Mouse (Mus musculus) stomach, embryonic 16.5 days (tissue): ENCODE measurements around the gene Traf6. TPM values are rescaled to one million over a fixed set of nuclear protein-coding genes. Genes with fewer than 3 reads are reported as not detected.
"Not testable (repeated sequence)": the region's sequence is repeated elsewhere in the genome, so short reads cannot be mapped to it uniquely, and the experiment has no call there.

ENCODE experiments used
- ATAC-seq: fragments of 200-750 bp; cut with Nextera tagmentation; 2 replicates; pipeline ENCODE4 v1.8.0; 2017; ENCODE audit warnings: moderate number of reproducible peaks, moderate TSS enrichment; ENCODE audit not compliant: insufficient read depth, low FRiP score
- H3K27ac ChIP-seq: fragments of 300-500 bp; sonication (generic); 2 replicates; pipeline ENCODE4 v1.5.1; 2014; ENCODE audit warnings: low read length
- H3K27me3 ChIP-seq: fragments of 300-500 bp; sonication (generic); 2 replicates; pipeline ENCODE4 v1.6.1; 2014; ENCODE audit warnings: low read length, control low read depth, mixed read lengths; ENCODE audit not compliant: control insufficient read depth, insufficient read depth
- H3K36me3 ChIP-seq: fragments of 300-500 bp; sonication (generic); 2 replicates; pipeline ENCODE4 v1.6.1; 2014; ENCODE audit warnings: low read length; ENCODE audit not compliant: control insufficient read depth, insufficient read depth
- H3K4me1 ChIP-seq: fragments of 300-500 bp; sonication (generic); 2 replicates; pipeline ENCODE4 v1.6.1; 2014; ENCODE audit warnings: low read length, control low read depth, mixed read lengths; ENCODE audit not compliant: control insufficient read depth, insufficient read depth
- H3K4me2 ChIP-seq: fragments of 300-500 bp; sonication (generic); 2 replicates; pipeline ENCODE4 v1.6.1; 2014; ENCODE audit warnings: low read depth, low read length, mixed read lengths
- H3K4me3 ChIP-seq: fragments of 300-500 bp; sonication (generic); replicated peaks from 2 replicates; pipeline ENCODE4 v1.5.1; 2014; ENCODE audit warnings: mild to moderate bottlenecking, low read length
- H3K9ac ChIP-seq: fragments of 300-500 bp; sonication (generic); 2 replicates; pipeline ENCODE4 v1.6.1; 2014; ENCODE audit warnings: low read length
- H3K9me3 ChIP-seq: fragments of 300-500 bp; sonication (generic); replicated peaks from 2 replicates; pipeline ENCODE4 v1.6.1; 2016; ENCODE audit warnings: low read length, control low read depth; ENCODE audit not compliant: control insufficient read depth
- WGBS: fragments of 180-500 bp; shearing (Covaris S2); extraction: QIAGEN DNeasy Blood & Tissue Kit; methylation state at CpG from one replicate; pipeline ENCODE4 v1.1.7; 2014; 5-methylcytosine and 5-hydroxymethylcytosine counted together
- polyA plus RNA-seq: library from polyadenylated mRNA; unstranded; fragments of >200 nt; fragmentation: Nextera tagmentation; extraction: Ambion mirVana; gene quantifications from 2 replicates; pipeline ENCODE4 v1.2.1, GENCODE M21; 2015

Gene Traf6
- polyA plus RNA-seq, 1 experiment from 2014 or later: 9.5 TPM

- Histone ChIP-seq H3K4me2 (no peak overlapping the region), H3K4me1 (no peaks in the 10 kb centered on the region), H3K36me3 (no peaks in the 10 kb centered on the region), H3K9ac (no peak overlapping the region), H3K27ac (no peak overlapping the region), H3K27me3 (no peaks in the 10 kb centered on the region), H3K9me3 (no peaks in the 10 kb centered on the region), H3K4me3 (no peak overlapping the region)
- peak; percentile 25; the same call in 1 of the 2 replicates for ATAC-seq
- 50% methylated on average over 8 of the region's 8 CpGs for WGBS
Measured at GRCm38 (mm10) chr2:101741653-101742052, 63.4 kb downstream of the Traf6 start.

GRCm38 (mm10) chr2:101742072-101742860 lies 64.0 kb downstream of the Traf6 start:
- H3K27me3 ChIP-seq: no peaks in the 10 kb centered on the region
- no peaks in the 10 kb centered on the region for H3K4me1 ChIP-seq
- no peaks in the 10 kb centered on the region for H3K36me3 ChIP-seq
- H3K9ac ChIP-seq: no peak overlapping the region
- WGBS: 69% methylated on average over 7 of the region's 7 CpGs
- no peaks in the 10 kb centered on the region for H3K9me3 ChIP-seq
- H3K4me2 ChIP-seq: no peak overlapping the region
- H3K27ac ChIP-seq: no peak overlapping the region
- H3K4me3 ChIP-seq: no peak overlapping the region
- no peak for ATAC-seq

- 82% methylated on average over 2 of the region's 2 CpGs for WGBS
- H3K36me3 ChIP-seq, H3K4me2 ChIP-seq, H3K4me1 ChIP-seq, H3K9ac ChIP-seq, H3K9me3 ChIP-seq, H3K4me3 ChIP-seq, ATAC-seq, H3K27me3 ChIP-seq, H3K27ac ChIP-seq: not testable (repeated sequence)
Measured at GRCm38 (mm10) chr2:101745656-101746055, 67.4 kb downstream of the Traf6 start.

GRCm38 (mm10) chr2:101746537-101746936 lies 68.3 kb downstream of the Traf6 start:
- ATAC-seq: no peak
- WGBS: 79% methylated on average over 7 of the region's 7 CpGs
- Histone ChIP-seq H3K27ac (no peak overlapping the region), H3K4me1 (no peaks in the 10 kb centered on the region), H3K27me3 (no peaks in the 10 kb centered on the region), H3K4me2 (no peak overlapping the region), H3K9me3 (no peaks in the 10 kb centered on the region), H3K36me3 (no peaks in the 10 kb centered on the region), H3K9ac (no peak overlapping the region), H3K4me3 (no peak overlapping the region)

Other genes starting within 250 kb of the Traf6 start
- 0.28 TPM in 1 of 2 replicates, not detected in the other for gene Rag2, start 53.7 kb upstream of the Traf6 start, polyA plus RNA-seq
- gene Rag1, start 28.9 kb upstream of the Traf6 start, polyA plus RNA-seq: 0.04 and 0.17 TPM in 2 replicates
- 45.6 and 50.3 TPM in 2 replicates for gene B230118H07Rik, start 28.9 kb upstream of the Traf6 start, polyA plus RNA-seq
- gene Prr5l, start 204.6 kb downstream of the Traf6 start, polyA plus RNA-seq: 6.7 and 9.4 TPM in 2 replicates
- gene Commd9, start 207.8 kb downstream of the Traf6 start, polyA plus RNA-seq: 56.4 and 61.1 TPM in 2 replicates